Mouse (Mus musculus): ENCODE measurements around the gene Dtx3. TPM values are rescaled to one million over a fixed set of nuclear protein-coding genes. Genes with fewer than 3 reads are reported as not detected.
"Not testable (repeated sequence)": the region's sequence is repeated elsewhere in the genome, so short reads cannot be mapped to it uniquely, and the experiment has no call there.

Gene Dtx3
- total and polyA plus RNA-seq, 2 experiments from 2014 or later, result 30.0 to 64.1 TPM

DNA sequence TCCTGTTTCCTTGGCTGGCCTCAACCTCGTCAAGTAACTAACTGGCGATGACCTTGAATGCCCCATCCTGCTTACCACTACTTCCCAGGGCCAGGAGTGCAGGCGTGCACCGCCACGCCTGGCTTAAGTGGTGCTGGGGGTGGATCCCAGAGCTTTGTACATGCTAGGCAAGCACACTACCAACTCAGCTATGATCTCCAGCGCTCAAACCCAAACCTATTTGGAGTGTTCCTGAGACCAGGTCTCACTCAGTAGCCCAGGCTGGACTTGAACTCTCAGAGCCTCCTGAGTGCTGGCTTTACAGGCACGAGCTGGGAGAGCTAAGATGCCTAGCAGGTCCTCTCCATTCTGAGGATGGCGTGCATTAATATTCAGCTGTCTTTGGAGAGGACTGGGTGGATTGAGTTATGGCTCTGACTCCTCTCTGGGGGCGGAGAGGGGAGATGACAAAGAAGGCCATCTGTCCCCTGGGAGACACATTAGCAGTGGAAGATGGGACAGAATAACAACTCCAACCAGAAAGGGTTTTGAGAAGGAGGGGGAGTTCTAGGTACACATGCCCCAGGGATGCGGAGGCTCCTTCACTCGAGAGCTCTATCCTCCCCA, 2.1 kb upstream of the Dtx3 start:
- H3K9ac ChIP-seq (replicated peaks; ENCODE audit: low read depth, low read length), result no peak overlapping the region
- no peaks in the 10 kb centered on the region for H3K27me3 ChIP-seq (ENCODE audit: control insufficient read depth, insufficient read depth, low read length)
- no peak for TF ChIP-seq CTCF (IDR thresholded peaks at IDR 0.05; ENCODE audit: low read depth)
- no peak for TF ChIP-seq EP300 (IDR thresholded peaks at IDR 0.05; ENCODE audit: low read depth)
- H3K27ac ChIP-seq (ENCODE audit: low read depth), result no peak overlapping the region
- peaks cover 14% of the 10 kb centered on the region for H3K4me1 ChIP-seq (ENCODE audit: control insufficient read depth, insufficient read depth)
- 71% methylated on average over 11 of the region's 11 CpGs for WGBS
- H3K9me3 ChIP-seq (replicated peaks; ENCODE audit: control insufficient read depth, low read length), result no peaks in the 10 kb centered on the region
- H3K4me2 ChIP-seq (ENCODE audit: low read depth, low read length), result no peak overlapping the region
- no peak for DNase-seq (ENCODE audit: low spot score)
- H3K4me3 ChIP-seq (ENCODE audit: low read depth, low read length), result no peak overlapping the region
- ATAC-seq (ENCODE audit: insufficient read depth, low read depth), result no peak
- peaks cover 36% of the 10 kb centered on the region for H3K36me3 ChIP-seq (replicated peaks; ENCODE audit: control insufficient read depth, insufficient read depth, low read length)

DNA sequence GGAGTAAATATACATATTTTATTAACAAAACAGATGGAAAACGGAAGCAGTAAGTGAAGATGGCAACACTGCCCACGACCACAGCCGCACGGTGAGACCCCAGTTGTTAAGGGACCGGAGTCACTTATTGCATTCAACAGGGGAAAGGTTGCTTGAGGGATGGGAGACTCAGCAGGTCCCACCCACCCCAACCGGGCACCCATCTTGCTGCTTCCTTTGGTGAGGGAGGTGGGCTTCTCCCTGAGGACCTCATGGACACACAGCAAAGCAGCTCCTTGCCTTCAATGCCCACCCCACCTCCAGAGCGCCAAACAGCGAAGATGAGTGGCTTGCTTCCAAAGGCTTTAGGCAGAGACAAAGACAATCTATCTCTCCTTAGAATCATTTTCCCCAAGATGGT, 1.6 kb upstream of the Dtx3 start:
- TF ChIP-seq EP300 (IDR thresholded peaks at IDR 0.05; ENCODE audit: low read depth) (no peak), CTCF (IDR thresholded peaks at IDR 0.05; ENCODE audit: low read depth) (no peak)
- Histone ChIP-seq H3K27me3 (ENCODE audit: control insufficient read depth, insufficient read depth, low read length) (no peaks in the 10 kb centered on the region), H3K9me3 (replicated peaks; ENCODE audit: control insufficient read depth, low read length) (no peaks in the 10 kb centered on the region), H3K9ac (replicated peaks; ENCODE audit: low read depth, low read length) (no peak overlapping the region), H3K4me3 (ENCODE audit: low read depth, low read length) (no peak overlapping the region), H3K4me2 (ENCODE audit: low read depth, low read length) (no peak overlapping the region), H3K27ac (ENCODE audit: low read depth) (no peak overlapping the region), H3K36me3 (replicated peaks; ENCODE audit: control insufficient read depth, insufficient read depth, low read length) (peaks cover 31% of the 10 kb centered on the region), H3K4me1 (ENCODE audit: control insufficient read depth, insufficient read depth) (peaks cover 14% of the 10 kb centered on the region)
- WGBS, result 87% methylated on average over 8 of the region's 8 CpGs
- no peak for DNase-seq (ENCODE audit: low spot score)
- ATAC-seq (ENCODE audit: insufficient read depth, low read depth), result no peak

GRCm38 (mm10) chr10:127196392-127196791, 864 bp upstream of the Dtx3 start:
- ATAC-seq (ENCODE audit: insufficient read depth, low read depth) (peak; percentile 72), DNase-seq (ENCODE audit: low spot score) (peak; percentile 87)
- H3K36me3 ChIP-seq (replicated peaks; ENCODE audit: control insufficient read depth, insufficient read depth, low read length), result peaks cover 25% of the 10 kb centered on the region
- no peaks in the 10 kb centered on the region for H3K9me3 ChIP-seq (replicated peaks; ENCODE audit: control insufficient read depth, low read length)
- 5% methylated on average over 5 of the region's 5 CpGs for WGBS
- H3K4me1 ChIP-seq (ENCODE audit: control insufficient read depth, insufficient read depth), result peaks cover 14% of the 10 kb centered on the region
- peak overlapping the region; percentile 86; the same call in 1 of the 2 replicates for H3K9ac ChIP-seq (replicated peaks; ENCODE audit: low read depth, low read length)
- no peak for TF ChIP-seq CTCF (IDR thresholded peaks at IDR 0.05; ENCODE audit: low read depth)
- no peak for TF ChIP-seq EP300 (IDR thresholded peaks at IDR 0.05; ENCODE audit: low read depth)
- H3K27me3 ChIP-seq (ENCODE audit: control insufficient read depth, insufficient read depth, low read length), result no peaks in the 10 kb centered on the region
- H3K27ac ChIP-seq (ENCODE audit: low read depth), result peak overlapping the region; percentile 94
- peak overlapping the region; percentile 99 for H3K4me2 ChIP-seq (ENCODE audit: low read depth, low read length)
- peak overlapping the region; percentile 98 for H3K4me3 ChIP-seq (ENCODE audit: low read depth, low read length)

- 14% methylated on average over 22 of the region's 22 CpGs for WGBS
- Histone ChIP-seq H3K27me3 (ENCODE audit: control insufficient read depth, insufficient read depth, low read length) (no peaks in the 10 kb centered on the region), H3K4me3 (ENCODE audit: low read depth, low read length) (peak overlapping the region; percentile 98), H3K4me1 (ENCODE audit: control insufficient read depth, insufficient read depth) (peaks cover 14% of the 10 kb centered on the region), H3K36me3 (replicated peaks; ENCODE audit: control insufficient read depth, insufficient read depth, low read length) (peaks cover 18% of the 10 kb centered on the region), H3K4me2 (ENCODE audit: low read depth, low read length) (peak overlapping the region; percentile 99), H3K9ac (replicated peaks; ENCODE audit: low read depth, low read length) (peak overlapping the region; percentile 86), H3K9me3 (replicated peaks; ENCODE audit: control insufficient read depth, low read length) (no peaks in the 10 kb centered on the region), H3K27ac (ENCODE audit: low read depth) (peak overlapping the region; percentile 94)
- TF ChIP-seq CTCF (IDR thresholded peaks at IDR 0.05; ENCODE audit: low read depth) (no peak), EP300 (IDR thresholded peaks at IDR 0.05; ENCODE audit: low read depth) (no peak)
- ATAC-seq (ENCODE audit: insufficient read depth, low read depth) (peak; percentile 42), DNase-seq (ENCODE audit: low spot score) (peak; percentile 43)
Observed at GRCm38 (mm10) chr10:127194428-127195327, 850 bp downstream of the Dtx3 start.

DNA sequence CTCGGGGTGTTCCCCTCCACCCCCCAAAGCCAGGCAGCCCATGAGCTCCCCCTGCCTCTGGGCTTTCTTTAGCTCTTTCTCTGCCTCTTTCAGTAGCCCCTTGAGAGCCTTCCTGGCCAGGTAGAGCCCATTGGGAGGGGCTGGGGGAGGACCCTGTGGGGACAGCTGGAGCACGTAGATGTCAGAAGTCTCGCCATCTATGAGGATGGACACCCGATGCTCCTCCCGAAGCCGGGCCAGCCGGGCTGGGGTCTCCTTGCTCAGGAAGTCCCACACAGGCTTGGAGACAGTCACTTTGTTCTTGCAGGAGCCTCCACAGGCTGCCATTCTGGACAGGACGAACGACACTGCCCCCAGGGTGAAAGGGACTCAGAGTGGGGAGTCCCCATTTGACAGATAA, 2.5 kb downstream of the Dtx3 start:
- Histone ChIP-seq H3K36me3 (replicated peaks; ENCODE audit: control insufficient read depth, insufficient read depth, low read length) (peaks cover 3% of the 10 kb centered on the region; the same call in 1 of the 2 replicates), H3K27me3 (ENCODE audit: control insufficient read depth, insufficient read depth, low read length) (peaks cover 5% of the 10 kb centered on the region), H3K4me2 (ENCODE audit: low read depth, low read length) (no peak overlapping the region), H3K9ac (replicated peaks; ENCODE audit: low read depth, low read length) (no peak overlapping the region), H3K27ac (ENCODE audit: low read depth) (no peak overlapping the region), H3K4me3 (ENCODE audit: low read depth, low read length) (no peak overlapping the region), H3K9me3 (replicated peaks; ENCODE audit: control insufficient read depth, low read length) (no peaks in the 10 kb centered on the region), H3K4me1 (ENCODE audit: control insufficient read depth, insufficient read depth) (peaks cover 22% of the 10 kb centered on the region)
- WGBS, result 90% methylated on average over 9 of the region's 9 CpGs
- TF ChIP-seq EP300 (IDR thresholded peaks at IDR 0.05; ENCODE audit: low read depth) (no peak), CTCF (IDR thresholded peaks at IDR 0.05; ENCODE audit: low read depth) (no peak)
- ATAC-seq (ENCODE audit: insufficient read depth, low read depth), result no peak
- DNase-seq (ENCODE audit: low spot score), result no peak

- H3K27ac ChIP-seq (ENCODE audit: low read depth); DNase-seq (ENCODE audit: low spot score); H3K9ac ChIP-seq (replicated peaks; ENCODE audit: low read depth, low read length); H3K4me2 ChIP-seq (ENCODE audit: low read depth, low read length); H3K4me3 ChIP-seq (ENCODE audit: low read depth, low read length); H3K9me3 ChIP-seq (replicated peaks; ENCODE audit: control insufficient read depth, low read length); H3K27me3 ChIP-seq (ENCODE audit: control insufficient read depth, insufficient read depth, low read length); ATAC-seq (ENCODE audit: insufficient read depth, low read depth); H3K36me3 ChIP-seq (replicated peaks; ENCODE audit: control insufficient read depth, insufficient read depth, low read length): not testable (repeated sequence)
- WGBS, result 57% methylated on average over 1 of the region's 1 CpGs
- H3K4me1 ChIP-seq (ENCODE audit: control insufficient read depth, insufficient read depth), result peaks cover 22% of the 10 kb centered on the region
Observed at GRCm38 (mm10) chr10:127192057-127192328, 3.5 kb downstream of the Dtx3 start.

Data from heart, postnatal 0 days (tissue).